Mouse (Mus musculus) kidney, postnatal 25 days (tissue): ENCODE results near the gene Bach1.

Experiments
- DNase-seq, 2 experiments: peaks; one replicate each; pipeline ENCODE4 v3.0.0; 2021; ENCODE audit warnings: mixed read lengths in 2 of 2

Bach1 gene

GRCm38 (mm10) chr16:87712986-87713693, 14.4 kb downstream of the Bach1 start:
- DNase-seq: peak; percentile 74 to 89

- DNase-seq: peak in 1 of 2 experiments; percentile 20
Observed at GRCm38 (mm10) chr16:87714550-87714949, 15.8 kb downstream of the Bach1 start.

GRCm38 (mm10) chr16:87715221-87715620, 16.5 kb downstream of the Bach1 start:
- DNase-seq: peak in 1 of 2 experiments; percentile 37

GRCm38 (mm10) chr16:87716269-87716668, 17.5 kb downstream of the Bach1 start:
- DNase-seq: peak in 1 of 2 experiments; percentile 40

GRCm38 (mm10) chr16:87717046-87717660, 18.4 kb downstream of the Bach1 start:
- peak in 1 of 2 experiments; percentile 11 for DNase-seq

- DNase-seq: peak in 1 of 2 experiments; percentile 24
Observed at GRCm38 (mm10) chr16:87719071-87719470, 20.3 kb downstream of the Bach1 start.

- peak in 1 of 2 experiments; percentile 30 for DNase-seq
Observed at GRCm38 (mm10) chr16:87719688-87720283, 21.0 kb downstream of the Bach1 start.

GRCm38 (mm10) chr16:87720851-87721409, 22.2 kb downstream of the Bach1 start:
- peak in 1 of 2 experiments; percentile 20 for DNase-seq

- DNase-seq: peak in 1 of 2 experiments; percentile 17
Observed at GRCm38 (mm10) chr16:87722857-87723256, 24.1 kb downstream of the Bach1 start.

- DNase-seq: peak in 1 of 2 experiments; percentile 17
Observed at GRCm38 (mm10) chr16:87723479-87723878, 24.7 kb downstream of the Bach1 start.

GRCm38 (mm10) chr16:87724826-87725225, 26.1 kb downstream of the Bach1 start:
- DNase-seq: peak in 1 of 2 experiments; percentile 15

- peak in 1 of 2 experiments; percentile 28 for DNase-seq
Observed at GRCm38 (mm10) chr16:87725241-87725640, 26.5 kb downstream of the Bach1 start.

- DNase-seq: peak in 1 of 2 experiments; percentile 24
Observed at GRCm38 (mm10) chr16:87725963-87726362, 27.2 kb downstream of the Bach1 start.

- peak in 1 of 2 experiments; percentile 14 for DNase-seq
Observed at GRCm38 (mm10) chr16:87726369-87726768, 27.6 kb downstream of the Bach1 start.

GRCm38 (mm10) chr16:87727250-87727649, 28.5 kb downstream of the Bach1 start:
- DNase-seq: no peak

- peak in 1 of 2 experiments; percentile 19 for DNase-seq
Observed at GRCm38 (mm10) chr16:87727918-87728317, 29.2 kb downstream of the Bach1 start.

- DNase-seq: peak in 1 of 2 experiments; percentile 10
Observed at GRCm38 (mm10) chr16:87728703-87729102, 30.0 kb downstream of the Bach1 start.

- peak in 1 of 2 experiments; percentile 49 for DNase-seq
Observed at GRCm38 (mm10) chr16:87729469-87729868, 30.7 kb downstream of the Bach1 start.

- DNase-seq: peak in 1 of 2 experiments; percentile 28
Observed at GRCm38 (mm10) chr16:87734868-87735381, 36.2 kb downstream of the Bach1 start.

- peak; percentile 23 to 32 for DNase-seq
Observed at GRCm38 (mm10) chr16:87736106-87736505, 37.4 kb downstream of the Bach1 start.

- peak in 1 of 2 experiments; percentile 9 for DNase-seq
Observed at GRCm38 (mm10) chr16:87737296-87737695, 38.6 kb downstream of the Bach1 start.

GRCm38 (mm10) chr16:87737842-87738639, 39.3 kb downstream of the Bach1 start:
- peak in 1 of 2 experiments; percentile 27 for DNase-seq
